Mouse (Mus musculus) megakaryocyte, embryonic 14.5 days (primary cell): ENCODE results near the gene Sbf2.

Experiments used
- FLI1 ChIP-seq: IDR thresholded peaks from 2 replicates; pipeline ENCODE4 v1.6.1; 2012; ENCODE audit warnings: low read length, inconsistent platforms, mixed read lengths
- GATA1 ChIP-seq: IDR thresholded peaks from 3 replicates; pipeline ENCODE4 v1.6.1; 2012; ENCODE audit warnings: mixed read lengths, low read length, inconsistent platforms, borderline replicate concordance

DNA sequence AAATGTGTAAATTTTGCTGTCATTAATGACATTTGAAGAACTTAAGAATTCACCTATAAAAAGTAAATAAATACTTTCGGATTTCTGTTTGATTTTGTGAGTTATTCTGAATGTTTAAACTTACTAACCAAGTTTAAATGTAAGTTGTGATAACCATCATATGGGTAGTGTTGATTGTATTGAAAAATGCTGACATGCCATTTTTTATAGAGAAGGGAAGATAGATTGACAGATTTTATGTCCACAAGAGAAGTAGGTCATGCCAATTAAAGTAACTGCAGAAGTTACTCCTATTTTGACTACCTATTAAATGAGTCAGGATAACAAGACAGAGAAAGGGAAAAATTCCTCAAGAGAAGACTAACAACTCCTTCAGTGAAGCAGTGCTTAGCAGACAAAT lies 53.1 kb downstream of the Sbf2 start:
- TF ChIP-seq GATA1 (no peak), FLI1 (no peak)
